Mouse (Mus musculus) G1E (cell line): ENCODE data around the gene Cdiptos. TPM values are rescaled to one million over a fixed set of nuclear protein-coding genes. Genes with fewer than 3 reads are reported as not detected.

Source experiments
- ATAC-seq: 2 replicates; pipeline ENCODE4 v1.8.0; 2016; ENCODE audit warnings: mild to moderate bottlenecking; ENCODE audit not compliant: insufficient number of reproducible peaks, poor library complexity, low FRiP score, severe bottlenecking; ENCODE audit errors: extremely low read depth
- DNase-seq: peaks from one replicate; pipeline ENCODE4 v3.0.0; 2012; ENCODE audit warnings: low spot score
- H3K27me3 ChIP-seq: 2 replicates; pipeline ENCODE4 v1.6.1; 2012; ENCODE audit warnings: mild to moderate bottlenecking, low read length, inconsistent platforms; ENCODE audit not compliant: insufficient read depth
- H3K36me3 ChIP-seq: replicated peaks from 2 replicates; pipeline ENCODE3; 2012; ENCODE audit warnings: mild to moderate bottlenecking, inconsistent platforms
- H3K4me1 ChIP-seq: 2 replicates; pipeline ENCODE4 v1.6.1; 2012; ENCODE audit warnings: low read depth, low read length, inconsistent platforms, mixed read lengths; ENCODE audit not compliant: insufficient read depth
- H3K4me3 ChIP-seq: 2 replicates; pipeline ENCODE4 v1.5.1; 2012; ENCODE audit warnings: low read depth, mild to moderate bottlenecking, inconsistent platforms, low read length, moderate library complexity, mixed read lengths
- H3K9me3 ChIP-seq: replicated peaks from 2 replicates; pipeline ENCODE4 v1.6.1; 2012; ENCODE audit warnings: inconsistent platforms
- CTCF ChIP-seq: IDR thresholded peaks from 2 replicates; pipeline ENCODE4 v1.5.1; 2012; ENCODE audit warnings: low read depth, low read length, inconsistent platforms, mixed read lengths
- GATA1 ChIP-seq: IDR thresholded peaks from 2 replicates; pipeline ENCODE4 v1.6.1; 2012; ENCODE audit warnings: borderline replicate concordance, low read length, inconsistent platforms, mixed read lengths
- GATA2 ChIP-seq: IDR thresholded peaks from 2 replicates; pipeline ENCODE4 v1.6.1; 2012; ENCODE audit warnings: low read depth, low read length, inconsistent platforms, borderline replicate concordance
- POLR2AphosphoS5 ChIP-seq: IDR thresholded peaks from 2 replicates; pipeline ENCODE4 v1.6.1; 2012; ENCODE audit warnings: low read depth, low read length, inconsistent platforms; ENCODE audit not compliant: insufficient replicate concordance
- TAL1 ChIP-seq: conservative IDR thresholded peaks from 2 replicates; pipeline ENCODE4 v1.6.1; 2012; ENCODE audit warnings: low read depth, low read length, inconsistent platforms, mixed read lengths
- polyA plus RNA-seq: library from polyadenylated mRNA; stranded (reverse); fragments of >175 nt; gene quantifications from 2 replicates; pipeline ENCODE4 v1.2.3, GENCODE M21; 2012
- total RNA-seq, 2 experiments: library from RNA; stranded (forward) in 1 of 2; stranded (reverse) in 1 of 2; fragments of 200-1000 nt in 1 of 2; fragments of >200 nt in 1 of 2; fragmentation: Nextera tagmentation in 1 of 2; gene quantifications; 2 replicates each; pipeline ENCODE4 v1.2.3; 2014 to 2017

Gene Cdiptos
- total and polyA plus RNA-seq, 3 experiments, result 0.18 to 2.0 (median 0.55) TPM

- DNase-seq (no peak), ATAC-seq (no peak)
- Histone ChIP-seq H3K9me3 (no peaks in the 10 kb centered on the region), H3K4me3 (no peak overlapping the region), H3K4me1 (peaks cover 12% of the 10 kb centered on the region), H3K36me3 (peaks cover 26% of the 10 kb centered on the region), H3K27me3 (peaks cover 23% of the 10 kb centered on the region)
- TF ChIP-seq GATA1 (no peak), TAL1 (no peak), POLR2AphosphoS5 (no peak), CTCF (no peak), GATA2 (no peak)
Measured at GRCm38 (mm10) chr7:126950647-126951615, 25.0 kb downstream of the Cdiptos start.

- peaks cover 23% of the 10 kb centered on the region for H3K27me3 ChIP-seq
- DNase-seq, result peak; percentile 91
- TF ChIP-seq POLR2AphosphoS5 (no peak), GATA2 (no peak), CTCF (no peak), TAL1 (no peak), GATA1 (no peak)
- ATAC-seq, result peak; percentile 57
- H3K36me3 ChIP-seq, result peaks cover 34% of the 10 kb centered on the region
- H3K4me1 ChIP-seq, result peaks cover 12% of the 10 kb centered on the region
- peak within 1 kb of the TSS; percentile 68; the same call in 1 of the 2 replicates for H3K4me3 ChIP-seq
- H3K9me3 ChIP-seq, result no peaks in the 10 kb centered on the region
Measured at GRCm38 (mm10) chr7:126949793-126950646, 25.9 kb downstream of the Cdiptos start, which contains the start of gene Sez6l2. Gene Sez6l2, plus strand, starts transcription at chr7:126950563.

- Histone ChIP-seq H3K4me3 (peak within 1 kb of the TSS; percentile 68; the same call in 1 of the 2 replicates), H3K27me3 (peaks cover 23% of the 10 kb centered on the region), H3K36me3 (peaks cover 40% of the 10 kb centered on the region), H3K4me1 (peaks cover 12% of the 10 kb centered on the region), H3K9me3 (no peaks in the 10 kb centered on the region)
- ATAC-seq (no peak), DNase-seq (no peak)
- TF ChIP-seq CTCF, result no peak
Measured at GRCm38 (mm10) chr7:126949403-126949792, 26.5 kb downstream of the Cdiptos start, which contains the start of gene Asphd1. Gene Asphd1, minus strand, starts transcription at chr7:126949582.

GRCm38 (mm10) chr7:126948626-126949025 lies 27.3 kb downstream of the Cdiptos start:
- DNase-seq (no peak), ATAC-seq (no peak)
- peaks cover 23% of the 10 kb centered on the region for H3K27me3 ChIP-seq
- H3K4me1 ChIP-seq, result peaks cover 12% of the 10 kb centered on the region
- no peaks in the 10 kb centered on the region for H3K9me3 ChIP-seq
- peaks cover 48% of the 10 kb centered on the region for H3K36me3 ChIP-seq
- no peak overlapping the region for H3K4me3 ChIP-seq
- TF ChIP-seq GATA1, result no peak
- no peak for TF ChIP-seq POLR2AphosphoS5
- no peak for TF ChIP-seq CTCF
- no peak for TF ChIP-seq GATA2
- no peak for TF ChIP-seq TAL1

GRCm38 (mm10) chr7:126946530-126946929 lies 29.4 kb downstream of the Cdiptos start:
- H3K4me3 ChIP-seq, result no peak overlapping the region
- H3K27me3 ChIP-seq, result peaks cover 12% of the 10 kb centered on the region; the same call in 1 of the 2 replicates
- DNase-seq, result no peak
- no peak; the same call in 1 of the 2 replicates for ATAC-seq
- H3K9me3 ChIP-seq, result no peaks in the 10 kb centered on the region
- peaks cover 11% of the 10 kb centered on the region for H3K4me1 ChIP-seq
- H3K36me3 ChIP-seq, result peaks cover 68% of the 10 kb centered on the region
- TF ChIP-seq POLR2AphosphoS5, result no peak
- peak; percentile 60 for TF ChIP-seq CTCF

GRCm38 (mm10) chr7:126941801-126942200 lies 34.1 kb downstream of the Cdiptos start:
- Histone ChIP-seq H3K27me3 (no peaks in the 10 kb centered on the region), H3K4me1 (peaks cover 11% of the 10 kb centered on the region), H3K36me3 (peaks cover 94% of the 10 kb centered on the region), H3K4me3 (no peak overlapping the region), H3K9me3 (no peaks in the 10 kb centered on the region)
- ATAC-seq, result no peak
- DNase-seq, result no peak
- no peak for TF ChIP-seq TAL1
- TF ChIP-seq POLR2AphosphoS5, result no peak
- TF ChIP-seq CTCF, result no peak
- no peak for TF ChIP-seq GATA2
- no peak for TF ChIP-seq GATA1
